ENCODE assay signal across 15 mouse cellular contexts in the genomic region with DNA sequence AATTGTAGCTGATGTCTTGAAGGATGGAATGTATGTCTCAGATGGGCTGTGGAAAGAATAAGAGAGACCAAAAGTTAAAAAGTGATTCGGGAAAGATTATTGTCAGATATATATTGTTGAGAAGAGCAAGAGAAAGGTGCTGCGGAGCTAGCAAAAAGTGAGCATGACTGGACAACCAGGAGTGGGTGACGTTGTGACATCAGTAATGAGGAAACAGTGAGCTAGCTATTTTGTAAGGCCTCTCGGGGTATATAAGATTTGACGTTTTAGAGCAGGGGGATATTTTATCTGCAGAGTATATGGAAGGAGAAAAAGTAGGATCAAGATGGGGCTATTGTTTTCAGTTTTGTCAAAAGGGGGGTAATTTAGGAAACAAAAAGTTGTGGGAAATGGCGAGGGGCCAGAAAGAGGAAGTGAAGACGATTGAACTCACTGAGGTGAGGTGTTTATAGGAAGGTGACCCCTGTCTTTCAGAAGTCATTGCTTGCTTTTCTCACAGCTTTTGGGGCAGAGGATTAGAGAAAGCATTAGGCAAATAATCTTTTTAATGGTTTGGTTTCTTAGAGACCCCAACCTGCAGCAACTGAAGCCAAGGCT. TPM values are rescaled to one million over a fixed set of nuclear protein-coding genes. Genes with fewer than 3 reads are reported as not detected.
"Had no signal": no experiment of that assay in that cellular context is flagged by ENCODE, and none has a peak within 500 bp of the region (broad histone marks: within the 10 kb centered on the region; RNA-seq: fewer than 3 reads in every experiment).

No protein-coding gene starts in this region.

- ATAC-seq: liver, postnatal 0 days; midbrain, embryonic 13.5 days had no signal

- DNase-seq: kidney, adult 18-20 months; kidney, postnatal 14 days; layer of hippocampus, adult 9-11 months; layer of hippocampus, postnatal 36 days; liver; liver, embryonic 13.5 days; liver, postnatal 0 days; lung, postnatal 14 days; thymus, adult 18-20 months; thymus, postnatal 14 days had no signal

- H3K27me3 ChIP-seq: kidney, embryonic 15.5 days; limb, embryonic 12.5 days; liver, embryonic 13.5 days; lung, embryonic 15.5 days; midbrain, embryonic 13.5 days had no signal

RNA-seq across cellular contexts. Expression of gene Fam186a, which starts 37.9 kb away (rescaled TPM):
- total RNA-seq: midbrain, postnatal 0 days had no signal
